Mouse (Mus musculus) embryonic facial prominence, embryonic 14.5 days (tissue): Measurements from ENCODE around the gene Cdkn2aip. TPM values are rescaled to one million over a fixed set of nuclear protein-coding genes. Genes with fewer than 3 reads are reported as not detected.
A peak's percentile ranks its signal among the peaks of the same experiment; 100 is the strongest.

ENCODE experiments used
- ATAC-seq: fragments of 200-750 bp; cut with Nextera tagmentation; 2 replicates; pipeline ENCODE4 v1.8.0; 2017; ENCODE audit warnings: low read depth, moderate number of reproducible peaks, moderate TSS enrichment
- DNase-seq: peaks from one replicate; pipeline ENCODE4 v3.0.0-alpha.2; 2015; ENCODE audit warnings: low spot score
- H3K27ac ChIP-seq: fragments of 300-500 bp; sonication (generic); replicated peaks from 2 replicates; pipeline ENCODE4 v1.5.1; 2014; ENCODE audit warnings: low read depth, mild to moderate bottlenecking, low read length, moderate library complexity
- H3K27me3 ChIP-seq: fragments of 300-500 bp; sonication (generic); replicated peaks from 2 replicates; pipeline ENCODE4 v1.6.1; 2014; ENCODE audit warnings: low read length; ENCODE audit not compliant: control insufficient read depth, insufficient read depth
- H3K36me3 ChIP-seq: fragments of 300-500 bp; sonication (generic); 2 replicates; pipeline ENCODE4 v1.6.1; 2014; ENCODE audit warnings: low read length, mixed read lengths; ENCODE audit not compliant: control insufficient read depth, insufficient read depth
- H3K4me1 ChIP-seq: fragments of 300-500 bp; sonication (generic); 2 replicates; pipeline ENCODE4 v1.6.1; 2014; ENCODE audit warnings: antibody characterized with exemption, low read length; ENCODE audit not compliant: control insufficient read depth, insufficient read depth
- H3K4me2 ChIP-seq: fragments of 300-500 bp; sonication (generic); 2 replicates; pipeline ENCODE4 v1.6.1; 2014; ENCODE audit warnings: low read depth, mild to moderate bottlenecking, low read length, moderate library complexity, mixed read lengths
- H3K4me3 ChIP-seq: fragments of 300-500 bp; sonication (generic); 2 replicates; pipeline ENCODE4 v1.5.1; 2014; ENCODE audit warnings: low read depth, mild to moderate bottlenecking, low read length
- H3K9ac ChIP-seq: fragments of 300-500 bp; sonication (generic); 2 replicates; pipeline ENCODE4 v1.6.1; 2014; ENCODE audit warnings: low read depth, mild to moderate bottlenecking, low read length, moderate library complexity, mixed read lengths
- H3K9me3 ChIP-seq: fragments of 300-500 bp; sonication (generic); 2 replicates; pipeline ENCODE4 v1.6.1; 2016; ENCODE audit warnings: low read length; ENCODE audit not compliant: control insufficient read depth
- WGBS: fragments of 180-500 bp; shearing (Covaris S2); extraction: QIAGEN DNeasy Blood & Tissue Kit; methylation state at CpG from one replicate; pipeline ENCODE4 v1.1.7; 2014; 5-methylcytosine and 5-hydroxymethylcytosine counted together
- polyA plus RNA-seq: library from polyadenylated mRNA; unstranded; fragments of >200 nt; fragmentation: Nextera tagmentation; extraction: Ambion mirVana; gene quantifications from 2 replicates; pipeline ENCODE4 v1.2.1, GENCODE M21; 2014

Gene Cdkn2aip
- 16.5 and 21.0 TPM in 2 replicates for polyA plus RNA-seq

DNA sequence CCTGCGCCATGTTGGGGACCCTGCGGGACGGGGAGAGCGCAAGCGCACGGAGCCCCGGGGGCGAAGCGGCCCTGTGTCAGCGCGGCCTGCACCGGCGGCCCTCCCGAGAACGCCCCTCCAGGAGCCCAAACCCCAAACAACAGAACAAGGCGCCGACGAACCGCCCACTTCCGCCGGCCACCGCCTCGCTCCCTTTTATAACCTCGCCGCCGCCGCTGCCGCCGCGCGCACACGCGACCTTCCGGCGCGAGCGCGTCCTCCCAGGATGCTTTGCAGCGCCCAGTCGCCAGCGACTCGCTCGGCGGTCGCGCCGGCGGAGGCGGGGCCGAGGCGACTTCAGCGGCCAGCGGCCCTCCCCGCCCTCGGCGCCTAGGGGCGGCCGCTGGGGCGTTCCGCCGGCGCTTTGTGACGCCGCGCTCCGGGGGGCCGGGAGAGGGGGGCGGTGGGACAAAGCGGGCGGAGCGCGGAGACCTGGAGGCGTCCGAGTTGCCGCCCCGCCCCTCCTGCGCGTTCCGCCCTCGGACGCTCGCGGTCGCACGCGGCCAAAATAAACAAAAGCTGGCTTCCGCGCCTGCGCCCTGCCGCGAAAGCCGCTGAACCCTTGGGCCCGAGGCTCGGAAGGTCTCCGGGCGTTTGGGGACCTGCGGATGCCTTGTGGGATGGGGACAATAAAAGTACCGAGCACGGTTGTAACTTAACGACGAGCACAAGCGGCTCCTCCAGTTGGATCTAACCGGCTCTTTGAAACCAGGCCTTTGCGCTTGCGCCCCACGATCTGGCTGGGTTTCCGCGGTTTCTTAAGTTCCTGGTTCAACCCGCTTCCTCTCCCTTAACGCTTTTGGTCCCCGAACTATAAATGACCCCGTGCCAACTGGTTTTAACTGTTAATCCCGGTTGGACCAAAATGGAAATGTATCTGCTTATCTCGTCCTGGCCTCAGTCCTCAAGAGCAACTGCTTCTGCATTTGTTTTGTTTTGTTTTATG is at the start of gene Cdkn2aip:
TSS of gene Cdkn2aip (minus strand) at position 172 of the 985 bp plus-strand sequence.
- Histone ChIP-seq H3K4me3 (peak within 1 kb of the TSS; percentile 97), H3K36me3 (peaks cover 19% of the 10 kb centered on the region), H3K27ac (peak within 1 kb of the TSS; percentile 96), H3K9me3 (no peaks in the 10 kb centered on the region), H3K9ac (peak within 1 kb of the TSS; percentile 90), H3K27me3 (no peaks in the 10 kb centered on the region), H3K4me2 (peak within 1 kb of the TSS; percentile 81), H3K4me1 (peaks cover 4% of the 10 kb centered on the region; the same call in 1 of the 2 replicates)
- DNase-seq (peak; percentile 98), ATAC-seq (peak; percentile 94)
- under 1% methylated on average over 49 of the region's 114 CpGs for WGBS

DNA sequence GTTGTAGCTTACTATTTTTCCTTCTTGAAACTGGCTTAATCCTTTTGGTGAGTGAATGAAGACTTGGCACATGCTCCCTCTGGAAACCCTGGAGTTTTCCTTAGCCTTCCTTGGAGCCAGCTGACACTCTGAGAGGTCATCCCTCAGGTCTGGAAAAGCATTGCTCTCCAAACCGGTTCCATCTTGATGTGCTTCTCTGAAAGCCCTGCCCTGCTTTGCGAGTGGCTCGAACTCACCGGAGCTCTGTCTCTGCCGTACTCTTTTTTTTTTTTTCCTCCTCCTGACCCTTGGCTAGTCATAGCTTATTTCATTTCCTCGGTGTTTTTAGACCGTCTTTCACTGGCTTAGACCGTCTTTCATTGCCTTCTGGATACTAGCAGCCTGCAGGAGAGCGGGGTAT is 49.5 kb upstream of the Cdkn2aip start:
- no peak overlapping the region for H3K27ac ChIP-seq
- no peak overlapping the region for H3K4me3 ChIP-seq
- H3K4me1 ChIP-seq, result no peaks in the 10 kb centered on the region
- no peak for DNase-seq
- H3K9me3 ChIP-seq, result no peaks in the 10 kb centered on the region
- H3K4me2 ChIP-seq, result no peak overlapping the region
- H3K27me3 ChIP-seq, result no peaks in the 10 kb centered on the region
- H3K9ac ChIP-seq, result no peak overlapping the region
- 34% methylated on average over 9 of the region's 9 CpGs for WGBS
- no peaks in the 10 kb centered on the region for H3K36me3 ChIP-seq
- ATAC-seq, result no peak

DNA sequence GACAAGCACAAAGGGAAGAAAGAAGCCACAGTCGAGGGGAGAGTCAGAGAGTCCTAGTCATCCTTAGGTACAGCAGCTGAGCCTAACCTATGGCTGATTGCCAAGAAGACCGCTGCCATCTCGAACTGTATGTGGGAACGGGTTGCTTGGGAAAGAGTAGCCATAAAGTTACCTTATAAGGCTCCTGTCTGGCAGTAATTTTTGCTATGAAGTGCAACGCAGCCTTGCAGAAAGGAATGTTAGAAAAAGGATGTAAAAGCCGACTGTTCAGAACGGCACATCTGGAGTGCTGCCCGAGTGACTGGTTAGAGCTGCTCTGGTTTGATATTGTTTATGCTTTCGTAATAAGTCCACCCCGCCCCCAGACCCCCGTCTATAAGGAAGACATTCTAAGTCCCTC is 47.0 kb upstream of the Cdkn2aip start:
- 39% methylated on average over 11 of the region's 11 CpGs for WGBS
- peak; percentile 63 for ATAC-seq

DNA sequence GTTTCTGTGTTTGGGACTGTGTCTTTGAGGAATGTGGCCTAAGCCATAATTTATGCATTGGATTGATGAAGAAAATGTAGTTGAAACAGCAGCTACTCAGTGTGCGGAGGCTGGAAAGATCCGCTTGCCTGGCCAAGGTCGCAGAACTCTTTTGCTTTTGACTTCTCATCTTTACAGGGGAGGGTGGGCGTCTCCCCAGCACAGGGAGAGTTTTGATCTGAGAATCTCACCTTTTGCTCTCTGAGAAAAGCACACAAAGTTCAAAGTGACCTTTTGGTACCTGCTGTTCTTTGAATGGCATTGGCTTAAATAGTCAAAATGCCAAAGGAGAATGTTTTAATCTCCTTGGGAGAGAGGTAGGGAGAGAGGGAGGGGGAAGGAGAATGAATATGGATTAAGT is 46.5 kb upstream of the Cdkn2aip start:
- Histone ChIP-seq H3K4me2 (no peak overlapping the region), H3K4me1 (no peaks in the 10 kb centered on the region), H3K27me3 (no peaks in the 10 kb centered on the region), H3K4me3 (no peak overlapping the region), H3K36me3 (no peaks in the 10 kb centered on the region), H3K9ac (no peak overlapping the region), H3K27ac (no peak overlapping the region), H3K9me3 (no peaks in the 10 kb centered on the region)
- ATAC-seq (no peak), DNase-seq (no peak)
- 68% methylated on average over 4 of the region's 4 CpGs for WGBS

More for the DNA sequence above, 47.0 kb upstream of the Cdkn2aip start:
- Histone ChIP-seq H3K9me3 (no peaks in the 10 kb centered on the region), H3K27me3 (no peaks in the 10 kb centered on the region), H3K4me3 (no peak overlapping the region), H3K36me3 (no peaks in the 10 kb centered on the region), H3K27ac (no peak overlapping the region), H3K4me1 (no peaks in the 10 kb centered on the region), H3K4me2 (no peak overlapping the region), H3K9ac (no peak overlapping the region)
- DNase-seq, result peak; percentile 73

DNA sequence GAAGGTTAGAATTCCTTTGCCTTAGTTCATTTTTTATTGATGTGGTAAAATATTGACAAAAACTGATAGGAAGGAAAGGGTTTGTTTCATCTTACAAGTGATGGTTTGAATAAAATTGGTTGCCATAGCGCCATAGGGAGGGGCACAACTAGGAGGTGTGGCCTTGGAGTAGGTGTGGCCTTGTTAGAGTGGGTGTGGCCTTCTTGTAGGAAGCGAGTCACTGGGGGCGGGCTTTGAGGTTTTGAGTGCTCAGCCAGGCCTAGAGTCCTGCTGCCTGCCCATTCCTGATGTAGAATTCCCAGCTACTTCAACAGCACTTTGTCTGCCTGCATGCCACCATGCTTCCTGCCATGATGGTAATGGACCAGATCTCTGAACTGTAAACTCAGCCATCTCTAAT is 39.4 kb upstream of the Cdkn2aip start:
- Histone ChIP-seq H3K4me1 (no peaks in the 10 kb centered on the region), H3K4me3 (no peak overlapping the region), H3K4me2 (no peak overlapping the region), H3K9me3 (no peaks in the 10 kb centered on the region), H3K27me3 (no peaks in the 10 kb centered on the region), H3K36me3 (no peaks in the 10 kb centered on the region), H3K27ac (no peak overlapping the region), H3K9ac (no peak overlapping the region)
- no peak for DNase-seq
- ATAC-seq, result no peak
- 86% methylated on average over 3 of the region's 3 CpGs for WGBS

DNA sequence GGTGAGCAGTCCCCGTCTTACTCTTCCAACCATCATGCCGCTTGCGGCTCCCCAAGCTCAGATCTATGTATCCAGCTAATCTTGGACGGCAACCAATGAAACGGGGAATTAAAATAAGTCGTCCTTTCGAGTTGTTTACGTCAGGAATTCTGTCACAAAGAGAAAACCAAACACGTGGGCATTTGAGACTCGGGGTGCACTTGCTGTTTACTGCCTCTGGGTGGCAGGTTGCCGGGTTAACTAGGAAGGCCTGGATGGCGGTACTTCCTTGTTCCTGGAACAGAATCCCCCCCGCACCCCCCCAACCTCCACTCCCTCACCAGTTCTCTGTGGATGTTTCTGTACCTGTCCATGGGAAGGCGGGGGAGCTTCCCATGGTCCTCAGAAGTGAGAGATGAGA is 36.4 kb upstream of the Cdkn2aip start:
- WGBS, result 58% methylated on average over 14 of the region's 14 CpGs
- no peaks in the 10 kb centered on the region for H3K27me3 ChIP-seq
- no peak for ATAC-seq
- no peak overlapping the region for H3K9ac ChIP-seq
- no peak overlapping the region for H3K4me2 ChIP-seq
- no peaks in the 10 kb centered on the region for H3K9me3 ChIP-seq
- H3K36me3 ChIP-seq, result no peaks in the 10 kb centered on the region
- H3K4me3 ChIP-seq, result no peak overlapping the region
- H3K4me1 ChIP-seq, result no peaks in the 10 kb centered on the region
- no peak overlapping the region for H3K27ac ChIP-seq
- peak; percentile 19 for DNase-seq

DNA sequence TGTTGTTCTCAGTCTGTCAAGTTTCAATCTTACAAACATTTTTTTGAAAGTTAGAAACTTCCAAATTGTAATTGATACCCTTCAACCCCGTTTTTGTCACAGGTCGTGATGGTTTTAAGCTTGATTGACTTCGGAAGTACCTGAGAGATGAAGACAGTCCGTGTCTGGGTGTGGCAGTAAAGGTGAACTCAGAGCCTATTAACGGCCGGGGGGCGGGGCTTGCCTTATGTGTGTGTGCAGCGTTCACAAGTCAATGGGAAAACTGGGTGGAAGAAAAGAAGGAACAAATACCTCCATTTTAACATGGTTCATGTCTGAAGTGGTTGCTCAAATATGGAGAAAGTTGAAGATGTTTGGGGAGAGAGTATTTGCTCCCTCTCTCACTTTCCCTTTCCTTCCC is 35.8 kb upstream of the Cdkn2aip start:
- H3K4me2 ChIP-seq, result no peak overlapping the region
- DNase-seq, result no peak
- H3K27ac ChIP-seq, result no peak overlapping the region
- H3K4me1 ChIP-seq, result no peaks in the 10 kb centered on the region
- no peaks in the 10 kb centered on the region for H3K27me3 ChIP-seq
- H3K9me3 ChIP-seq, result no peaks in the 10 kb centered on the region
- H3K4me3 ChIP-seq, result no peak overlapping the region
- H3K9ac ChIP-seq, result no peak overlapping the region
- ATAC-seq, result no peak
- 67% methylated on average over 8 of the region's 8 CpGs for WGBS
- H3K36me3 ChIP-seq, result no peaks in the 10 kb centered on the region

DNA sequence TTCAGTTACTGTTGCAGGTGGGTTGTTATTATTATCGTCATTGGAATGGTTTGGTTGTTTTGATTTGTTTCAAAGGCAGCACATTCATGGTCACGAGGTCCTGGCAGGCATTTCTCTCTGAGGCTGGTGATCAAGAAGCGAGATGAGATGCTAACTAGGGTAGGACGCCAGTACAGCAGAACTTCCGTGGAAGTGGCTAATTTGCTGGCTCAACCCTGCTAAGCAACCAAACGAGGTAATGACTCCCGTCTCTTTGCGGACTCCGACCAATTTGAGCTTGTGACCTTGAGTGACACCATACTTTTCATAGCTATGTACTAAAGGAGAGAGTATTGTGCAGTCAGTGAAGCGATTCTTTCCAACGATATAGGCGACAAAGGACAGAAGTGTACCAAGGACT is 32.6 kb upstream of the Cdkn2aip start:
- no peak overlapping the region for H3K9ac ChIP-seq
- H3K9me3 ChIP-seq, result no peaks in the 10 kb centered on the region
- no peak overlapping the region for H3K27ac ChIP-seq
- no peaks in the 10 kb centered on the region for H3K4me1 ChIP-seq
- H3K4me2 ChIP-seq, result no peak overlapping the region
- no peak for DNase-seq
- no peak for ATAC-seq
- no peak overlapping the region for H3K4me3 ChIP-seq
- H3K27me3 ChIP-seq, result no peaks in the 10 kb centered on the region
- H3K36me3 ChIP-seq, result no peaks in the 10 kb centered on the region
- 53% methylated on average over 12 of the region's 12 CpGs for WGBS

DNA sequence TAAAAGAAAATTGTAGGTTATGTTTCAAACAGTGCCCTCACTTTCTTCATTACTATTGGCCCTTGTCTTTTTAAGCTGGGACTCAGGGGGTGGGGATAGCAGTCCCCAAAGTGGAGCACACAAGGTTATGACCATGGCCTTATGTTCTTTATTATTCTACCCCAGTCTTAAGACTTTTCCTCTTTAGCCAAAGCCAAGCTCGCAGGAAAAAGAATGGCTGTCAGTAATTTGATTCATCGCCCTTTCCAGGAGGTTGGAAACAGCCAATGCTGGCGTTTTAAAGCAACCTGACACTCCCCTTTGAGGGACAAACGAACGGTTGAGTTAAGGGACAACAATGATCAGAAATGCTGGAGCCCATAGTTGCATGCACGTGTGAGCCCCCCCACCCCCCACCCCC is 32.1 kb upstream of the Cdkn2aip start:
- H3K4me1 ChIP-seq, result no peaks in the 10 kb centered on the region
- no peaks in the 10 kb centered on the region for H3K9me3 ChIP-seq
- no peak overlapping the region for H3K4me3 ChIP-seq
- no peaks in the 10 kb centered on the region for H3K27me3 ChIP-seq
- ATAC-seq (no peak), DNase-seq (no peak)
- no peak overlapping the region for H3K9ac ChIP-seq
- no peak overlapping the region for H3K4me2 ChIP-seq
- H3K27ac ChIP-seq, result no peak overlapping the region
- H3K36me3 ChIP-seq, result no peaks in the 10 kb centered on the region
- WGBS, result 26% methylated on average over 6 of the region's 6 CpGs
